Mouse (Mus musculus) 3T3-L1 (cell line): ENCODE data around the gene Noxred1.
"Not testable (repeated sequence)": the region's sequence is repeated elsewhere in the genome, so short reads cannot be mapped to it uniquely, and the experiment has no call there.

Source experiments
- DNase-seq: peaks from one replicate; pipeline ENCODE4 v3.0.0-alpha.2; 2015; ENCODE audit warnings: low read depth, low spot score

Gene Noxred1

DNA sequence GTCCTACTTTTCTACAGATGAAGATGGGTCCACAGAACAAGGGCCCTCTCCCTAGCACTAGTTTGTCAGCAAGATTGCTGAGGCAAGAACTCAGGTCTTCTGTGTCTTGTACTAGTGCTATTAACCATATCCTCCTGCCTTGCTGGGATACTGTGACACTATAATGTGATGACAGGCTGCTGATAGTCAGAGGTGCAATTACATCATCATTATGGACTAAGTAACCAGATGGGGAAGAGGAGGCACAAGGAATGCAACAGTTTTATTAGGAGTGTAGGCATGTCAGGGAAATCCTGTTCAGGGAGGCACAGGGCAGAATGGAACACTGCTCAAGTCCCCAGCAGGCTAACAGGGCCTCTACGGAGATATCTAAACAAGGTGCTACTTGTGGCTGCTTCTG lies at the start of gene Noxred1:
Noxred1 (minus strand) TSS at position 101 of the 400 bp plus-strand sequence.
- no peak for DNase-seq

DNA sequence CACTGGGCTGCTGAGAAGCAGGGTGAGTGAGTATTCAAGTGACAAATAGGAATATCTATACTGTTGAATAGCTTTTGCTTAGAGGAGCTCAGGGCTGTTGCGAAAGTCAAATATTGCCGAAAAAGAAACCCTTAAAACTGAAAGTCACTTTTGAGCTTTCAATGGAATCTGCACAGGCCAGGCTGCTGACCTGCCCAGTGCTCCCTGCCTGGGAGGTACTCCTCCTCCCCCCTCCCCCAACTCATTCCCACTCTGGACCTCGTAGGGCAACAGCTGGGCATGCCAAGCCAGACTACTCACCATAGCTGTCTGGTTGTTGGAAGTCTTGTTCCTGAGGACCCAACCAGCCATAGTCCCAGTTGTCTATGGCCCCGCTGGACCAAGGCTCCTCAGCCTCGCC lies 46.2 kb upstream of the Noxred1 start:
- DNase-seq = no peak

- no peak for DNase-seq
Observed at GRCm38 (mm10) chr12:87284268-87284667, 45.7 kb upstream of the Noxred1 start.

DNA sequence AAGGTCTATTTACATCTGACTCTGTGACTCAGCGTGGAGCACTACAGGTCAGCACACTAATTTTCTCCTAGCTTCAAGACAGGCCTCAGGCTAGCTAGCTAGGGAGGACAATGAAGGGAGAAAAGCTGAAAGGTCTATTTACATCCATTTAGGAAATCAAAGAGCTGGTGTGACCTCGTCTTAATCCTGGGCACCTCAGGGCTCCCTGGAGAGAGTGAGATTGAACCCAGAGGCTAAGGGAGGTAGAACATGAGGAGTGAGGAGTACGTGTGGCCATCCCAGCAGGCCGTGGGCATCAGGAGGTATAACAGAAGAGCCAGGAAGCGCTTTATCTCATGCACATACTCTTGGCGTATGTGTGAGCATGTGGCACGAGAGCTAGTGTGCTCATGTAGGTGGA lies 45.2 kb upstream of the Noxred1 start:
- DNase-seq = peak; percentile 28

DNA sequence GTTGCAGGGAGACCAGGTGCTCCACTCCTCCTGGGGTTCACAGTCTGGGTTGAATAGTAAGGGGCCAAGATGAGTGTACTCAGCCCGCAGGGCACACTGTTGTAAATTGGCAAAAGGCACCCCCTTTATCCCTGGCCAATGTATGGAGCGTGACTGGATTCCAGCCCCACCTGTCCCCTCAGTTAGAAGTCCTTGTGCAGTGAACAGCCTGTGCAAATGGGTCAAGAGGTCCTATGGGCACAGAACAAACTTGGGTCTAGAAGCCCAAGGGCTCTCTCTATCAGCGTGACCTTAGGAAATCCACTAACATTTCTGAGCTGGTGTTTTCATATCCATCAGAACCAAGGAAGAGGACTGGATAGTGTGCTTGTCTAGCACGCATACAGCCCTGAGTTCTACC lies 44.2 kb upstream of the Noxred1 start:
- no peak for DNase-seq

GRCm38 (mm10) chr12:87281766-87282165 lies 43.2 kb upstream of the Noxred1 start:
- no peak for DNase-seq

DNA sequence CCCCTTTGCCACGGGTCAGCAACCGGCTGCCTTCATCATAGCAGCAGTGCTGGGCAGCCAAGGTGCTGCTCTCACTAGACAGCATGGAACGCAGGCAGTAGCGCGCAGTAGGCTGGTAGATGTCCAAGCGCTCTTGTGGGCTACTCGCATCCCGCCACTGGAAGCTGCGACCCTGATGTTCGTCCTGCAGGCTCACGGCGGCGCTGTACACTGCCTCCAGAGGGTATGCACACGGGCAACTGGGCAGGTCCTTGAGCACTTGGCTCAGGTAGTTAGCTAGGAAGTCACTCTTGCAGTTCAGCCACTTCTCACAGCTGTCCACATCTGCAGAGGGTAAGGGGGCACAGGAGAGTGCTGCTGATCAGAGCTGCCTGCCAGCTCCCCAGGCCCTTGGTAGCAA lies 41.3 kb upstream of the Noxred1 start:
- no peak for DNase-seq

DNA sequence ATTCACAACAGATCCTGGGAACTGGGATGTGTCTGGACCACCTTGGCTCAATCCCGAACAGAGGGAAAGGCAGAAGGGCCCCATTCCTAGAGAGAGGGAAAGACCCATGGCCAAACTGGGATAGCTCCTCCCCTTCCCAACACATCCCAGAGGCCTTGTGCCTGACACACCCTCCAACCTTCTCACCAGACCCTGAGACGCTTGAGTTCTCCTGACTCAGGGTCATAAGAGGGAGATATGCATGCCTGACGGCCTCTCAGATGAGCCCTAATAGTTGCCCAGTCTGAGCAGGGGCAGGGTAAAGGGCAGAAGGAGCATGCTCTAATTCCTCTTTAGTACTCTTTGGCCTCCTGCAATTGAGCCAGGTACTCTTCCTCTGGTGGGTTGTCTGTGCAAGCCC lies 40.8 kb upstream of the Noxred1 start:
- no peak for DNase-seq

DNA sequence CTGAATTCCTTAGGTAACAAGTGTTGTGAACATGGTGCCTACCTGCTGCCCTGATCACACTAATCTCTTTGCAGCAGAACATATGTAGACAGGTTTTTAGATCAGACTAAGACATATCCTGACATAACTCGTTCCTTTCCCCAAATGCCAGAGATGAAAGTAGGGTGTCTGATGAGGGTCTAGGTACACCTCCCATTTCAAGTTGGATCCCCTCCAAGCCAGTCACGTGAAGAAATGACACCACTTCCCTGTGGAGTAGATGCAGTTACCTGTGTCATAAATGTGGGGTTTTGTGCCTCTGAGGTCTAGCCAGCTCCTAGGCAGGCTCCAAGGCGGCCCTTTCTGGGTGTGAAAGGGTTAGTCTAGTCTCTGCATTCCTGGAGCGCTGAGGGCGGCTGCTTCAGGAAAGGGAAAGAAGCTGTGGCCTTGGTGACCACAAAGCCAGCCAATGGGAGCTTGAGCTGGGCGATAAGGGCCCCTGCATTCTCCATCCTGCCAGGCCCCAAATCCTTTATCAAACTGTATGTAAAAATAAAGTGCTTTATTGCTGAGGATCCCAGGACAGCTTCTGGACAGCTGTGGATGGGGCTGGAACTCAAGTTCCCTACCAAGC lies 39.7 kb upstream of the Noxred1 start:
- no peak for DNase-seq

DNA sequence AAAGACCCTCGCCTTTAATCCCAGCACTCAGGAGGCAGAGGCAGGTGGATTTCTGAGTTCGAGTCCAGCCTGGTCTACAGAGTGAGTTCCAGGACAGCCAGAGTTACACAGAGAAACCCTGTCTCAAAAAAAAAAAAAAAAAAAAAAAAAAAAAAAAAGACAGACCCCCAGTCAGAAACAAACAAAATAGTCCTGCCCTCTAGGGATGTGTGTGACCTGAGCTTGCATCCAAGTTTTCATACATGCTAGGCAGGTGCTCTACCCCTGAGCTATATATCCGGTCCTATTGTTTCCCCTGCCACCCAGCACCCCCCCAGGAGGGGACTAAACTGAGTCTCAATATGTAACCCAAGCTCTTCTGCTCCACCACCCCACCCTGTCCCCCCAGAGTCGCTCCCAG lies 38.7 kb upstream of the Noxred1 start:
- DNase-seq = not testable (repeated sequence)

- no peak for DNase-seq
Observed at GRCm38 (mm10) chr12:87274853-87275831, 36.6 kb upstream of the Noxred1 start.

GRCm38 (mm10) chr12:87267682-87268081 lies 29.1 kb upstream of the Noxred1 start:
- peak; percentile 76 for DNase-seq

DNA sequence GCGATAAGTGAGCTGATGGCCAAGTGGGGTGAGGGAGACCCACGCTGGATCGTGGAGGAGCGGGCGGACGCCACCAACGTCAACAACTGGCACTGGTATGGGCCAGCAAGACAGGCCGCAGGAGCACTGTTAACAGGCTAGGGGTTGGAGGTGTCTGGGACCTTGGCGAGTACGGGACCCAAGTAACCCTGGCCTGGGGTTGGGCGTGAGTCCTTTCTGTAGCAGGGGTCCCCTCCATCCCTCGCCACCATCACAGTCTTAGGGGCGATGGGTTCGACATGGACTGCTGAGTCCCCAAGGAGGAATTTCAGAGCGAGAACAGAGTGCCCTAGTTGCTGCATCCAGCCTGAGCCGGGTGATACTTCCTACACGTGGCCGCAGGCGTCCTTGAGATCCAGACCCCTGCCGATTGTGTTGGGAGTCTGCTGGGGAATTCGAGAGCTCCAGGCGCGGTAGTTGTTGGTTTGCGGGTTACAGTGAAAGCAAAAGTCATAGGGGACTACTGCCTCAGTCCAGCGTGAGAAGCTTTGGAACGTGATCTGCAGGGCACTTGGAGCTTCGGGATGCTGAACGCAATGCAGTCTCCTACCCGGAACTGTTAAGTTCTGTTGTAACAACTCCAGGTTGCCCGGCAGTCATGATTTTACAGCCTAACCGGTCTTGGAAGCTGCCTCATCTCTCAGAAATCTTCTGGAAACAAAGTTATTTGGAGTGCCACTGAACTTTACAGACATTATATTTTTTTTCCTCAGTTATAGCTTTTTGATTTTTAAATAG lies 28.5 kb upstream of the Noxred1 start:
- DNase-seq = peak; percentile 51

GRCm38 (mm10) chr12:87266108-87266826 lies 27.7 kb upstream of the Noxred1 start, which contains the start of the genes Vipas39 and Ahsa1:
TSS of gene Vipas39 (minus strand) at chr12:87266256.
TSS of gene Ahsa1 (plus strand) at chr12:87266479.
- peak; percentile 99 for DNase-seq

DNA sequence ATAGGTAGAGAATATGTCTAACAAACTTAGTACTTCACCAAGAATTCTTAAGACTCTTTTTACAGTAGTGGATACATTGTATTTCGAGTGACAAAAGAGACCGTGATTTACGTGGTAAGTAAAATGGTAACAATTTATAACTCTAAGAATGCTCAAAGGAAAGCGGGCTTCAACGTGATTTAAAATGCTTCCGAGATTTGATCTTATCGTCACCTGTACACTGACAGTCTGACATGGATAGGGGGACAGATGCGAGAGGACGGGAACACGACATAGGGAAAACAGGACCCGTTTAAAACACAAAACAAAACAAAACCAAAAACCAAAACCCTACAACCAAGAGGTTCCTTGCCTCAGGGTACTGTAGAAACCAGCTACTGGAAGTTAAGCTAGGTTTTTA lies 26.9 kb upstream of the Noxred1 start:
- no peak for DNase-seq

DNA sequence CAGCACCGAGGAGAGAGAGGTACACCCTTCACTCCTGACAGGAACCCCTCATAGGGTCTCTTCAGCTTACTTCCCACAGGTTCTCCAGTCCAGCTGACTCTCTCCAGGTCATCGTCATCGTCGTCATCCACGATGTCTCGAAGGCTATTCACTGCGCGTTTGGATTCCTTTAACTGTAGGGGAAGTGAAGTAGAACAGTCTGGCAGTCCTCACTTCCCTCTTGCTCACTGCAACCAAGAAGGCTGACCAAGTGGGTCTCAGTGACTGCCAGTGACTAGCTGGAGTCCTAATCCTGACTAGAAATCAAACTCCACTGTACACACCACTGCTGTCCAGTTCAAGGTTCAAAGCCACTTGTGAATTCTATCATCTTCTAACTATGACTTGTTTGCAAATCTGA lies 22.0 kb upstream of the Noxred1 start:
- no peak for DNase-seq

- DNase-seq = peak; percentile 28
Observed at GRCm38 (mm10) chr12:87256629-87257028, 18.1 kb upstream of the Noxred1 start.

- DNase-seq = no peak
Observed at GRCm38 (mm10) chr12:87253878-87254277, 15.3 kb upstream of the Noxred1 start.

DNA sequence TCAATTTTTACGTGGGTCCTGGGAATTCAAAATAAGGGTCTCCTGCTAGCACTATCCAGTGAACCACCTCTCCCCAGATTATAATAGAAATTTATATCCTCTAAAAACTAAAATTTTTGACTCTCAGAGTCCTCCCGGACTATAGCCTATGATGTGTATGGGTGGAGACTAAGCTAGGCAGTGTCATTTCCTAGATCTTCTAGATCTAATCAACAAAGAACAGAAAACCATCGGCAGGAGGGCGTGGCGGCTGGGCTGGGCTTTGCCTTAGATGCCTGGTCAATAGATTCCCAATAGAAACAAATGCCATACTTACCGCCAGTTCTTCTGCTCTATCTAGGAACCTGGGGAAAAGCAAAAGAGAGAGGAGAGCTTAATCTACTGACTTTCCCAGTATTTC lies 11.6 kb upstream of the Noxred1 start:
- DNase-seq = no peak

DNA sequence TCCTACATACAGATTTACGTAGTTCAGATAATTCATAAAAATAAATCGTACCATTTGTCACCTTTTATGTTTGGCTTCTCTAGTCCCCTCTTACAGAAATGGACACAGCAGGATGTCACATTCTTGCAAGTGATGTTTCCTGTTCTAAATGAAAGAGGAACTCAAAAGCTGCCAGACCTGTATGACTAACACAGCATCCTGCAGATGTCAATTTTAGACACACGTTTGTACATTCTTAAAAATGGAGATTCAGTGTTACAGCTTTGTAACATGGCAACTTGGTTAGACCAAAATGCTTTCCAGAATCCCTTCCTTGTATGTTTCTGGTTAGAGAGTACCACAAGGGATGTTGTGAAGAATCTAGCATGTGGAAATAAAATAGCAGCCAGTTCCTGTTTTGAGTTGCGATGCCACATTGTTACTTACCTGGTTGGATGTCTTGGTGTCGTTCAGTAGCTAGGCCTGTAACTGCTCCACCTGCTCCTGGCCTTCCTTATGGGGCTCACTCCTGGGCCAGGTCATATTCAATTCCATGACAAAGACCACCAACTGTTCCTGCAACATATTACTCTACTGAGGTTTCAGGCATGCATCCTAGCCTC lies 1.5 kb downstream of the Noxred1 start:
- no peak for DNase-seq

GRCm38 (mm10) chr12:87230379-87230895 lies 8.1 kb downstream of the Noxred1 start:
- no peak for DNase-seq
